Mouse (Mus musculus) CD4-positive, CD25-positive, alpha-beta regulatory T cell, adult 4 months (primary cell): ENCODE data around the gene Mxd3. TPM values are rescaled to one million over a fixed set of nuclear protein-coding genes. Genes with fewer than 3 reads are reported as not detected.

Source experiments
- ATAC-seq: one replicate; pipeline ENCODE4 v1.8.0; 2017
- polyA plus RNA-seq, 2 experiments: library from polyadenylated mRNA; unstranded; fragments of 100-300 nt; shearing (Covaris generic); gene quantifications; one replicate each; pipeline ENCODE4 v1.2.1; 2017

Gene Mxd3
- 1 to 10 TPM; 3.4 to 6.1 TPM for polyA plus RNA-seq

DNA sequence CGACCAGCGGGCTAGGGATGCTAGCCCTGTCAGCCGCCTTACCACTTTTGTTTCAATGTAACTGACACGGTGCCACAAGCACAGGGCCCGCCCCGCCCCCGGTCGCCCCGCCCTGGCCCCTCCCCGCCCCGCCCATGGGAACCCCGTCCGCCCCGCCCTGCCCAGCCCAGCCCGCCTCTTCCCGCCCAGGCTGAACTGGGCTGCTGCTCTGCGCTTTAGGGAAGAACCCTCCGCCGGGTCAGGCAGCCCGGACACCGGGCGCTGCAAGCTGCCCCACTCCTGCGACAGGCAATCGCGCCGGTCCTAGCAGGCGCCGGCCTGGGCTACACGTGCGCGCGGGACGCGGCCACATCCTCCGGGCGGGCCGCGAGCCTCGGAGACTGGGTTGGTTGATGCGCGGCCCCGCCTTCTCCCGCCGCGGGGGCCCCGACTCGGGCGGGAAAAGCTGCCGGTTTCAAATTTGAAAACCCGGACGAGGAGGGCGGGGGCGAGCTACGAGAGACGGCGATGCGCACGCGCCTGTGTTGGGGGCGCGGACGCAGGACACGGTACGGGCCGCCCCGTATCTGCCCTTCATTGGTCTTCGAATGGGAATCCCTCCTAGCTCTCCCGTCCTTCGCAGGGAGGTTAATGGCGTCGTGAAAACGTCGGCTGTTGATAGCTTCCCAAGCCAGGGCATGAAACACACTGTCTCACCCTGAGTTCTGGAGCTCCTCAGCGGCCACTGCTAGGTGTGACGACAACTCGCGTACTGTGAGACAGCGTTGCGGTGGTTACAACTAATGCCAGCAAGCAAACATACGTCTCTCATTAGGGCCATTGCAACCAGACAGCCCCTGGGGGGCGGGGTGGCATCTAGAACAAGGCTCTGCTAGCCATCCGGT lies at the start of gene Mxd3:
Mxd3 (minus strand) TSS at position 141 of the 884 bp plus-strand sequence.
- peak; percentile 67 for ATAC-seq

- no peak for ATAC-seq
Observed at GRCm38 (mm10) chr13:55378907-55379580, 49.4 kb upstream of the Mxd3 start.

- ATAC-seq = no peak
Observed at GRCm38 (mm10) chr13:55375877-55376276, 46.3 kb upstream of the Mxd3 start.

- ATAC-seq = no peak
Observed at GRCm38 (mm10) chr13:55374206-55374924, 44.7 kb upstream of the Mxd3 start.

GRCm38 (mm10) chr13:55371740-55372139 lies 42.1 kb upstream of the Mxd3 start:
- ATAC-seq = no peak

DNA sequence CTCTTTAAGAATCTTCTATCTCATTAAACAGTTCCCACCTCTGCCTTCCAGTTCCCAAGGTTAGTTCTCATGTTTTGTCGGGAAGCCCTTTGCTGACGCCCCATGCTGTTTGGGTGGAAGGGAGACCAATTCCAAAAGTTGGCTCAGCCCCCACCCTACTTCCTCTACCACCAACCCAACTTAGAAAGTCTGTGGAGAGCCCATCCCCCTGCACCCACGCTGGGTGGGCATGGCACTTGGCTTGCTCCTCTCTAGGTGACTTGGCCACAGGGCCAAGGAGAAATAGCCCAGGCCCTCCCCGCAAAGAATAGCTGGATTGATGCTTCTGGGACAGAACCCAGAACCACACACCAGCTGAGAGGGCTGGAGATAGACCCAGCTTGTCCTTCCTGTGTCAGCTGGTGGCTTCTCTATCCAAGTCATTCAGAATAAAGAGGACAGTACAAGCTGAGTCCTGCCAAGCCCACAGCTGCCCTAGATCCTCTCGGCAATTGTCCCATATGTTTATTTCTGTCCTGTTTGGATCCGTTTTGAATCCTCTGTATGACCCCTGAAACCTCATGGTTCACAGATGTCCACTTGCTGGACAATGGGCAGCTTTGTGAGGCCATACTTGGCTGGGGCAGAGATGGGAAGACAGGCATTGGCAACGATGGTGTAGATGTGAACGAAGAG lies 41.5 kb upstream of the Mxd3 start:
- ATAC-seq = no peak

- ATAC-seq = no peak
Observed at GRCm38 (mm10) chr13:55370234-55370633, 40.6 kb upstream of the Mxd3 start.

- ATAC-seq = peak; percentile 98
Observed at GRCm38 (mm10) chr13:55369531-55370114, 40.0 kb upstream of the Mxd3 start, which contains the start of gene Rgs14. TSS of gene Rgs14 (plus strand) at chr13:55369732.

DNA sequence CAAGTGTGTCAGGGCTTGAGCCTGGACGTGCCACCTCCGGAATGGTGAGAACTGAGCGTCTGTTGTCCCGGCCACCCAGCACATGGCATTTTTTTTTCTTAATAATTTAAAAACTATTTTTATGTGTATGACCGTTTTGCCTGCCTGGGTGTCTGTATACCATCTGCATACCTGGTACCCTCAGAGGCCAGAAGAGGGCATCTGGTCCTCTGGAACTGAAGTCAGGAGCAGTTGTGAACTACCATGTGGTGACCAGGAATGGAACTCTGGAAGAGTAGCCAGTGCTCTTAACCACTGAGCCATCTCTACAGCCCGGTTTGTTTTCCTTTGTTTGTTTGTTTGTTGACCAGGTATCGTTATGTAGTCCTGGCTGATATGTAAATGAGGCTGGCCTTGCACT lies 38.8 kb upstream of the Mxd3 start:
- ATAC-seq = no peak

- ATAC-seq = peak; percentile 98
Observed at GRCm38 (mm10) chr13:55362453-55363060, 32.9 kb upstream of the Mxd3 start, which contains the start of gene Lman2. TSS of gene Lman2 (minus strand) at chr13:55362783.

DNA sequence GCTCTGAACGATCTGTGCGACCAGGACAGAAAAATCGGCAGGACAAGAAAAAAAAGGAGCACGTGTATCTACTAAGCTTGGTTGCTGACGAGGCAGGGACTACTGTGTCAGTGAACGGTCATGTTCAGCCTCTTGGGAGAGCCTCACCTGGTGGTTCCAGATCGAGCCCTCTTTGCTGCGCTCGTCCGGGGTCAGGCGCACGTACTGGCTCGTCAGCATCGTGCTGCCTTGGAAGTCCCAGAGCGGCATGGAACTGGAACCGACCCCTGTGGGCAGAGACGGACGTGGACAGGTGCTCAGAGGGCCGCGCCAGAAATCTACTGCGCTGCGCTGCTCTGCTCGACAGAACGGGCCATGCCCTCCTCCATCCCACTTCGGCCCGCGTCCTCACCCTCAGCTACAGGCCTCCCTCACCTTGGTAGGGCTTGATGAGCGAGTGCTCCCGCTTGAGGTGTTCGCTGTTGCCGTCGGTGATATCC lies 32.4 kb upstream of the Mxd3 start:
- peak; percentile 21 for ATAC-seq

DNA sequence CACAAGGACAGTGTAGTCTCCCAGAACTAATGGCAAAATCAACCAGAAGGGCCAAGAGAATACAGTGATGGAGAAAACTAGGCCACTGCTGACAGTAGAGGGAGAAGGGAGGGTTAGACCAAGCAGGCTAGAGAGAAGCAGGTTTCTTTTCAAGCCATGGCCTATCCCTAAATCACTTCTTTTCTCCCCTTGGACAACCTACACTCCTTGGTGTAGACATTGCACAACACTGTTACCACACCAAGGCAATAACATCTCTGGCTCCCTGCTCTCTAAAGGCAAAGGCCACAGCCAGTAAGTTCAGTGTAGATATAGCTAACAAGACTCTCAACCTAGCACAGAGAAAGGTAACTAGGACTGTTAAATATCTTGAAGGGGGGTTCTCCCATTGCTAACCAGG lies 31.5 kb upstream of the Mxd3 start:
- ATAC-seq = no peak

DNA sequence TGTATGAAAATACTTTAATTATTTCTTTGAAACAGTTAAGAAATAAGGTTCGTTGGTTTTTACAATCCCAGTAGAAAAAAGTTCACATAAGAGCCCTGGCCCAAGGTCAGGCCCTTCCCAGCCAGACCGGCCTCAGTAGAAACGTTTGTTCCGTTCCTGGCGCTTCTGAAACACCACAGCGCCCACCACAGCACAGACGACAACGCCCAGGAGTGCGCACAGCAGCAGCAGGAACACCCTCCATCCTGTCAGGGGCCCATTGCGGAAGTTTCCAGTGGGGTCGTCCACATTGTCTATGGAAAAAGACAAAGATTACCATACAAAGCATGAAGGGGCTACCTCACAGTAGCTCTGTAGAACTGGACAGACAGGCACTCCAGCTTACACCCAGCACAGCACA lies 17.1 kb upstream of the Mxd3 start:
- no peak for ATAC-seq

- ATAC-seq = no peak
Observed at GRCm38 (mm10) chr13:55344286-55344685, 14.7 kb upstream of the Mxd3 start.

- no peak for ATAC-seq
Observed at GRCm38 (mm10) chr13:55342469-55342868, 12.8 kb upstream of the Mxd3 start.

DNA sequence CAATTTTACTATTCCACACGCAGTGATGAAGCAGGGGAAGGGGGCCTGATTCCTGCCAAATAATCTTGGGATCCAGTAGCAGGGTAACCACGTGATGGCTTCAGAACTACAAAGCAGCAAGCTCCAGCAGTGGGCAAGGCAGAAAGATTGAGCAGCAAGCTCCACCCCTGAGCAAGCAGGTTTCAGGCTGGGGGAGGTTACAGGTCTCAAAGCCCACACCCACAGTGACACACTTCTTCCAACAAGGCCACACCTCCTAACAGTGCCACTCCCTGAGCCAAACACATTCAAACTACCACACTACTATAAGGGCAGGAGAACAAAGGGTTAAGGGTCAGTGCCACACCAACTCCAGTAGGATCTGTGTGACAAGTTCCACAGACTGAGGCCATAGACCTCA lies 9.6 kb upstream of the Mxd3 start:
- ATAC-seq = peak; percentile 58

DNA sequence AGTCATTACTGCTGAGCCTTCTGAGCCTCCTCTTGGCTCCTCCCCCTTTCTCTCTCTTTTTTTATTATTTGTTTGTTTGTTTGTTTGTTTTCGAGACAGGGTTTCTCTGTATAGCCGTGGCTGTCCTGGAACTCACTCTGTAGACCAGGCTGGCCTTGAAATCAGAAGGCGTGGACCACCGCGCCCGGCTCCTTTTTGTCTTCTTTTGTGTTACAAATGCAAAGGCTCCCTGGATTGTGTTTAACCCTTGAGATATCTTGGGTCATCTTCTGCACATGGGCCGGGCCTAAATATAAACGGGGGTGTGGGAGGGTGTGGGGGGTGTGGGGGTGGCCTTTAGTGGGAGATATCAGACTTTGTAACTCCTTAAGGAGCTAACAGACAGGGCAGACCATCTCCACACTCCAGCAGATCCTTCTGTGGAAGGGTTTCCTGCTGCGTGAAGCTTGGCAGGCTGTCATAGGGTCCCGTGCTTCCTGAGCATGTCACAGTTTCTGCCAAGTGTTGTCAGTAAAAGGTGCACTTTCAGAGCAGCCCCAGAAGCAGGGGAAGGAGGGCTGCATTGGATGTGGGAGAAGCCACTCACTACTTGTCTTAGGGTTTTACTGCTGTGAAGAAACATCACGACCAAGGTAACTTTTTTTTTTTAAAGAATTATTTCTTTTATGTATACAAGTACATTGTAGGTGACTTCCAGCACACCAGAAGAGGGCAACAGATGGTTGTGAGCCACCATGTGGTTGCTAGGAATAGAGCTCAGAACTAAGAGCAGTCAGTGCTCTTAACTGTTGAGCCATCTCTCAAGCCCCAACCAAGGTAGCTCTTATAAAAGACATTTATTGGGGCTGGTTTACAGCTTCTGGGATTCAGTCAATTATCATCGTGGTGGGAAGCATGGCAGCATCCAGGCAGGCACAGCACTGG lies 8.8 kb upstream of the Mxd3 start:
- ATAC-seq = no peak

GRCm38 (mm10) chr13:55337341-55337975 lies 7.8 kb upstream of the Mxd3 start:
- ATAC-seq = no peak

GRCm38 (mm10) chr13:55335701-55336100 lies 6.1 kb upstream of the Mxd3 start:
- no peak for ATAC-seq

GRCm38 (mm10) chr13:55332331-55332730 lies 2.7 kb upstream of the Mxd3 start:
- ATAC-seq = no peak
